Mouse (Mus musculus): ENCODE data around the gene Lrrc15.

Lrrc15 gene

DNA sequence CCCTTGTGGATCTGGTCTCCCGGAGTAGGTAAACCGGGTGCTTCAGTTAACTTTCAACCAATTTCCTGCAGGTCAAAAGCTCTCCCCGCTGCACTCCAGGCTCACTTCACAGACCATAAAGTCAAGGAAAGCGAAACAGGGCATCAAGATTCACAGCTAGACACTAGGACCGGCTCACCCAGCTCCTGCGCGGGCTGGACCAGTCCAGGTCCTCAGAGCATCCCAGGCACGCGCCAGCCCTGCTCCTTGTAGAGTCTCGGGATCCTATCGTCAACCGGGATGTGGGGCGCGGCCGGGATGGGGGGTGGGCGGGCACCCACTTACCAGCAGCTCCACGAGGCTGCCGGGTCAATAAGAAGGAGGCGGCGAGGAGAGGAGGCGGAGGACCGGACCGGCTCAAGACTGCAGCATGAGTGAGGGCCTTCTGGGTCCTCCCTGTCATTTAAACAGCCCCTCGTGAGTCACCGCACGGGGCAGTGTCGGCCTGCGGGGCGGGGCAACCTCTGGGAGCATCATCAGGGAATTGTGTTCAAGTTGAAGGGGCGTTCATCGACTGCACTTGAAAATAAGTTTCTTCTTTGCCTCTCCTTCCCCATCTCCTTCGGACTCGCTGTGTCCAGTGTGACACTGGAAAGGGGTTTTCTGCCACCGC is at the start of gene Lrrc15:
Gene Lrrc15, minus strand, starts transcription at position 413 of the 652 bp plus-strand sequence.
- DNase-seq (ENCODE audit: low spot score in 2 of 2) = no peak

DNA sequence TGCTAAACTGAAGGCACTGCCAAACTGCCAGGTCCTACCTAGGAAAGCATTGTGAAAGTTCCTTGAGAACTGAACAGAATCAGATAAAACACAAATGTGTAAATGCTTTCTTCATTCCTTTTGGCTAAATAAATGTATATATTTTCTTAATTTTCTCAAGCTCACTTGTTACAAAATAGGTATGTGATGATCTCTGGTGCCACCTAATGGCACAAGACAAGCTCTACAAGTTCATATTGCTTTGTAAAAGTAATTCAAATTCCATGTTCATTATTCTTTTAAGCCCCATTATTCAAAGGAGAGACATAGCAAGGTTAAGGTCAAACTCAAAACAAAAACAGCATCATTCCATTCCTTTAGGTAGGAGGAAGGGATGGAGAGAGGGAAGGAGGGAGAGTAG is 31.2 kb upstream of the Lrrc15 start:
- no peak for DNase-seq (ENCODE audit: low spot score in 2 of 2)

DNA sequence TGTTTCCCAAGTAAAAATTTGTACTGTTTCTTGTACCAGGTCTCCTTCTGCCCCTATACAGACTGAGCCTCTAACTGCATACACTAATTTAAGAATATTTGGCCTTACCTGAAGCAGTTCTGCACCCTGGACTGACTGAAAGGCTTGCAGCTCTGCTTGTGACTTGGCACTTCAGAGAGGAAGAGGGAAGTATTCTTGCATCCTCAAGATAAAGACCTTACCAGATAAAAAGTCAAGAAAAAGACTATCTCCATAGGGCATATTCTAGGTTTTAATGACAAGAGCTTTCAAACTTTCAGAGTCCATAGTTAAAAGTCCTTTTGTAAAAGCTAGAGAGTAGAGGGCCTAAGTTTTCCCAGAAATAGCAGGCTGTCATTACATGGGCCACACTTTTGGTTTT is 27.6 kb upstream of the Lrrc15 start, which contains the start of gene Gp5:
Gene Gp5, minus strand, starts transcription at position 133 of the 400 bp plus-strand sequence.
- no peak for DNase-seq (ENCODE audit: low spot score in 2 of 2)

DNA sequence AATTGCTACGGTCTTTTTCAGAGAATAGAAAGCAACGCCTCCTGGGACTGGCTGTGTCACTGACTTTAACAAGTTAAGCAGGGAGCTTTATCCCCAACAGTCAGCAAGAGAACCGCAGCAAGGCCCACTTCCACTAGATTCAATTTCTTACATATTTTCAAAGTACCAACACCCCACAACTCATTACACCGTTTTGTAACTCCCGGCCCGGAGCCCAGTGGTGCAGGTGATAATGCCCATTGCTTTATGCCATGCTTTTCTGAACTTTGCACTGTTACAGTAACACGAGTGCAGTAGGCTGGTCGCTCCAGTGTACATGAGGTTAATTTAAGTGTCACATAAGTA is 27.1 kb upstream of the Lrrc15 start:
- no peak for DNase-seq (ENCODE audit: low spot score in 2 of 2)

DNA sequence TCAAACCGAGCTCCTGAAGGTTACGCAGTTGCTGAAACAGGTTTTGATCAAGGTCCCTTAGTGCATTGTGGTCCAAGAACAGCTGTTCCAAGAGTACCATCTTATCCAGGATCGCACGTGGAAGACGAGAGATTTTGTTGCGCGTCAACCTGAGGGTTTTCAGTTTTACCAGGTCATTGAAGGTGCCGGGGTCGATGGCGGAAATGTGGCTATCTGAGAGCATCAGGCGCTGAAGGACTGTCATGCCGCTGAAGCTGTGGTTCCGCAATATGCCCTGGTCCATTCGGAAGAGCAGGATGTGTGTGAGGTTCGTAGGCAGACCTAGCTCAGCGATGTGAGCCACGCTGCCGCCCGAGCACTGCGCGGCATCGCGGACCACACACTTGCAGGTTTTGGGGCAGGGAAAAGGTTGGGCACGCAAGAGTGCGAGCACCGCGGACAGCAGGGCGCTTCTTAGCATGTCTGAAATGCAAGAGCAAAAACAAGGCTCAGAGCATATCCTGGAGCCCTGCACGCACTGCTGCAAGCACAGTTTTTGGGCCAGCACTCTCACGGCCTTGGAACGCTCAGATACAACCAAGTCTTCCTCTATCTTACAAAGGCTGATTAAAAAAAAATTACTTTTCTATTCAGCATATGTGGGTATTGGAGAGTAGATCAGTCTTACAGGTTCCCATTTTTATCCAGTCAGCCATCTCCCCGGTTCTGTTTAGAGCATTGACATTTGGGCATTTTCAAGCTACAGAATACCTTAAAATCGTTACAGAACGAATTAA is 26.5 kb upstream of the Lrrc15 start:
- no peak for DNase-seq (ENCODE audit: low spot score in 2 of 2)

DNA sequence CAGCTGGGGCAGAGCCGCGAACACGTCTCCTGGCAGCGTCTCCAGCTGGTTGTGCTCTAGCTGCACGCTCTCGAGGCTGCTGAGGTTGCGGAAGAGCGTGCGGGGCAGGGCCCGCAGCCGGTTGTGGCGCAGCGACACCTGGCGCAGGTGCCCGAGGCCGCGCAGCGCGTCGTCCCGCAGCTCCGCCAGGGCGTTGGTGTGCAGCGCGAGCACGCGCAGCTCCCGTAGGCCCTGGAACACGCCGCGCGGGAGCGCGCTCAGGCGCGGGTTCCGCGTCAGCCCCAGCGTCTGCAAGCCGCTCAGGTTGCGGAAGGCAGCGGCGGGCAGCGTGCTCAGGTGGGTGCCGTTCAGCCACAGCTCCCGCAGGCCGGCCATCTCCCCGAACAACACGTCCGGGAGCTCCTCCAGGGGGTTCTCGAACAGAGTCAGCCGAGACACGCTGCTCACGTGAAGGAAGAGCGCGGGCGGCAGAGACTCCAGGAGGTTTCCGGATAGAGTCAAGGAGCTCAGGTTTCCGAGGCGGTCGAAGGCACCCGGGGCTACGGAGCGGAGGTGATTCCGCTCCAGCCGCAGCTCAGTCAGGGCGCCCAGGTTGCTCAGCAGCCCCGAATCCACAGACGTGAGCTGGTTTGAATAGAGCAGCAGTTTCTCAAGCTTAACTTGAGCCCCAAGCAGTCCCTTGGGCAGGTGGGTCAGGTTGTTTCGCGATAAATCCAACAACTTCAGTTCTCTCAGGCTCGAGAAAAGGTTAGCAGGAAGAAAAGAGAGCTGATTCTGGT is 25.7 kb upstream of the Lrrc15 start:
- DNase-seq (ENCODE audit: low spot score in 2 of 2) = peak; percentile 26 to 54

DNA sequence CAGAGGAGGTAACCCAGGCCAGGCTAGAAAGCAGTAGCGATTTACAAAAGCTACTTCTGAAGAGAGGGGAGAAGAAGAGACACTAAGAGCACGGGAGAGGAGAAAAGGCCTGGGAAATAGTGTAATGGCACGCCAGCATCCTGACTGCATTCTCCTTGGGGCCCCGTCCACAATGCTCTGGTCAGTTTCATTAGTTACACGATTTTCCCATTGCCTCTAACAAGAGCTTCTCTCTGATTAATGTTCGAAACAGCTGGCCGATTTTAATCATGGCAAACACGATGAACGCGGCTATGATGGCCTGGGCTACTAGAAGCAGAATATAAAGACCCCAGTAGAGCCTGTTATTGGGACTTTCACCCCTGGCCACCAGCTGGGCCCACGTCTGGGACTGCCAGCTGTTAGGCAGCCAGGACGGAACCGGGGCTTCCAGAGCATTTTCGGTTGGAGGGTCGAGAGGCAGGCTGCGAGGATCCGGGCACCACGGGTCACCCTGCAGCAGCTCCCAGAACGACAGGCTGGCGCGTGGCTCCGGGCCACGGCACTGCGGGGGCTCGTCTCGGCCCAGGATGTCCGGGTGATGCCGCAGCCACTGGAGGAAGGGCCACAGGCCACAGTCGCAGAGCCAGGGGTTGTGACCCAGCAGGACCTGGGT is 25.0 kb upstream of the Lrrc15 start:
- no peak for DNase-seq (ENCODE audit: low spot score in 2 of 2)

DNA sequence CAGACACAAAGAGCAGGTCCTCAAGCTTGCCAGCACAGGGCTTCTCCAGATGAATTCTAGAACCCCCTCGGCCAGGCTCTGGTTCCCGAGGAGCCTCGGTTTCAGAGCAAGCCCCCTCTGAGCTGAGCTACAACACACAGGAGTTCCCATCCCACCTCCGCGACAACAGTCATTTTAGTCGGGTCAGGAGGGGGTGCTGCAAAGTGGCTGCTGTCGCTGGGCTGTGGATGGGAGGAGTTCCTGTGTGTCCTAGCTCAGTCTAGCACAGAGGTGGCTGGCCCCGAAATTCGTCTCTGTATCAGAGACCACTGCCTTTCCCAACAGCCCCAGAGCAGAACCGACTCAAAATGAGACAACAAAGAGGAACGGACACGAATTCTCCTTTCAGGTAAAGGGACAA is 24.2 kb upstream of the Lrrc15 start:
- no peak for DNase-seq (ENCODE audit: low spot score in 2 of 2)

DNA sequence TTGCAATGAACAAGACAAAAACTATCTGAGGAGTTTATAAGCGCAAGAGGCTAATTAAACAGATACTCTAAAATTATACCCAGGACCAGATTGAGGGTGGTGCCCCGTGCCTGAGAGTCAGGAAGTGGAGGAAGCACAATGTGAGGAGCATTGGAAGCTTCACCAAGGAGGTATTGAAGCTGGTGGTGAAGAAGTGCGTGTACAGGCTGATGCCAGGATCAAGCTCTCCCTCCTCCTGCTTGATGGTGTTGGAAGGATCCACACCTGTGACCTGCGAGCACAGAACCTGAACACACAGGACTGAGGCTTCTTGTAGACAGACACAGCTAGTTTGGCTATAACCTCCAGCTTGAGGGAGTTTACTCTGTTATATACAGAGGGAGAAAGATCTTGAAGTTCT is 23.0 kb upstream of the Lrrc15 start:
- no peak for DNase-seq (ENCODE audit: low spot score in 2 of 2)

DNA sequence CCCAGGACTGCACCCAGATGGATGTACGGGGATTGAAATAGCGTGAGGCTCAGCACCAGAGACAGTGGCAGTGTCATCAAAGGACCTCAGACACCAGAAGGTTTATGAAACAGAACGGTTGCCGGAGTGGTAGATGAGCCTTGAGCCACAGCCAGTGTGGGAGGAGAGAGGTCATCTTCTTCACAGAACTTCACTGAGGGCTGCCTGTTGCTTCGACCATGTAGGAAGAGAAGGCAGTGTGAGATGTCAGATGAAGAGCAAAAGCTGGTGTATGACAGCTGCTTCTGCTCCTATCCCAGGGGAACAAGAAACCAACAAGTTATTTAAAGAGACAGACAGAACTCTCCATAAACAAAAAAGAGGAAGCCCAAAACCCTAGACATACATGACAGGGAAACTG is 21.2 kb upstream of the Lrrc15 start:
- no peak for DNase-seq (ENCODE audit: low spot score in 2 of 2)

DNA sequence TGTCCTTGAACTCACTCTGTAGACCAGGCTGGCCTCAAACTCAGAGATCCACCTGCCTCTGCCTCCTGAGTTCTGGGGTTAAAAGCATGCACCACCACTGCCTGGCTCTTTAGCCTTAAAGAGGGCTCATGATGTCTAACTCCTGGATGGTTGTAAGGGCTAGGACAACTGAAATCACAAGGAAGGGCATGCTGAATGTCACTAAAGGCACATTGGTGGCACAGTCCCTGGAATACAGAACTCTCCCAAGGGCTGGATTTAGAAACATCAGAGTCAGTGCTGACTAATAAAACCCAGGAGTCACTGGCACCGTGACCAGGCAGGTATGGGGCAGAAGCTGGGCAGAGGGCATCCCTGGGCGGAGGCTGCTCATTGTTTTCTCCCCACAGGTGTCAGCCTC is 20.4 kb upstream of the Lrrc15 start:
- no peak for DNase-seq (ENCODE audit: low spot score in 2 of 2)

DNA sequence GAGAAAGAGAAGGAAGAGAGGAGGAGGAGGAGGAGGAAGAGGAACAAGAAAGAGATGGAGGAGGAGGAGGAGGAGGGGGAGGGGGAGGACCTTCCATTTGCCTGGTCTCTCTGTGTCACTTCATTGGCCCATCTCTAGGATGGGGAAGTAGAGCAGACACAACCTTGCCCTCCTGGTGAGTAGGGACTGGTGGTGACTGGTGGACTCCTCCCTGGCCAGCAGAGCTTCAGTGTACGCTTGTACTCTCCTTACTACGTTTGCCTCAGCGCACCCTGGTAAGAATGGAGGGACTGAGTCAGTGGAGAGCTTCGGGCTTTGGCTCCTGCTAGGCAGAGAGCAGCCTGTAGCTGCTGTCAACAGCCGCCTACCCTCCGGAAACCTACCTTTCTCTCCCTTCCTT is 19.6 kb upstream of the Lrrc15 start:
- no peak for DNase-seq (ENCODE audit: low spot score in 2 of 2)

DNA sequence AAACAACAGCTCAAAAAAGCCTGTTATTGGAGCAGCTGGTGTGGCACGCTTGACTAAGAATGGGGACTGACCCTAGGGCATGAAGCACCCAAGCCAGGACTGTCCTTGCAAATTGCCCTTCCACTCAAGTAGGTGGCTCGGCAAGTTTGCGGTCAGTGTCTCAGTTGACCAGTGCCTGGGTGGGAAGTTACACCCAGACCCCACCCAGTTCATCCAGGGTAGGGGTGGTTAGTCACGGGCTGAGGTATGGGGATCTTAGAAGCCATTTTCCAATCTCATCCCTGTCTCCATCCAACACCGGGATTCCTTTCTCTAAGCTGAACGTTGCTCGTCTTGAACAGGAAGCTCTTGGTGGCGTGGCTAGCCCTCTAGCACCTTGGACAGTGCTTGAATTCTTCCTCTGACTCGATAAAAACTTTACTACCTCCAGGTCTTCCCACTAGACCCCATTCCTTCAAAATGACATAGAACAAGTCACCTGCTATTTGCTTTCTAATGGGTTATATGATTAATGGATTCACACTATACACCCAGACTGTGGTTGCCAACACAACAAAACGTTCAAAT is 16.7 kb upstream of the Lrrc15 start:
- DNase-seq (ENCODE audit: low spot score in 2 of 2) = no peak

DNA sequence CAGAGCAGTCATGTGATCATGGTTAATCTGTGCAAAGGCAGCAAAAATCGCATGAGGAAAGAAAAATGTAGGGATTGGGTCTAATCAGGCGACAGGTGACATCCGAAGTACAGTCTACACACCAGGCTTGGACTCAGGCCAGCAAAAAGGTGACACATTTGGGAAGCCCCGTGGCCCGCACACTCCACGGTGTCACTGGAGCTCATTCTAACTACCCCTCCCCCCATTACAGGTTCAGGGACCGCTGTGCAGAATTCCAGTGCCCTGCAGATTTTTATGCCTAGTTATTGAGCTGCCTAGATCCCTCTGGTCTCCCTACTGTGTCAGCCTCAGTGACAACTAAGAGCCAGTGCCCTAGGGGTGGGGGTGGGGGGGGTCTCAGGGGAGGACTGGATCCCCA is 14.4 kb upstream of the Lrrc15 start:
- DNase-seq (ENCODE audit: low spot score in 2 of 2) = no peak

DNA sequence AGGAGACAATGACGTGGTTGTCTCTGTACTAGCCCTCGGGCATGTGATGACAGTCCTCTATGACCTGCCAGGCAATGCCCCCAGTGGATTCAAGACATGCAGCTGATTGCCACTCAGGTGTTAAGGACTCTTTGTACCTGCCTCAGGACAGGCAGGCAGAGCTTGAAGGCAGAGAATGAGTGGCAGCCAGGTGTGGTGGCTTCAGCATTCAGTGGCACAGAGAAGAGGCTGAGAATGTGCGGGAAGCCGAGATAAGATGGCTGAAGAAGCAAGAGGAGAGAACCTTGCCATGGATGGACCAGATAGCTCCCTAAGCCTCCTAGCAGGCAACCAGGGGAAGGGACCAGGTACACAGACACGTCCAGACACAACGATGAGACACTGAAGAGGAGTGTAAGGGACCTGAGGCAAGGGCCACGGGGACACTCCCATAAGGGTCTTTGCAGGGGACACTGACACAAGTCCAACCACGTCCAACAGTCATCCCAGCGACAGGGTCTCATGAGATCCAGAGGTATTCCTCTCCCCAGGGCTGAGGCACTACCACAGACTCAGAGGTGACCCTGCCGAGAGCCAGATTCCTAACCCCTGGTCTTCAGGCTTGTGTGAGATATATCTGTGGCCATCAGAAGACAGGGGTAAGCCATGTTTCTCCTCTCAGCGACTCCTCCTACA is 13.7 kb upstream of the Lrrc15 start:
- DNase-seq (ENCODE audit: low spot score in 2 of 2) = no peak

DNA sequence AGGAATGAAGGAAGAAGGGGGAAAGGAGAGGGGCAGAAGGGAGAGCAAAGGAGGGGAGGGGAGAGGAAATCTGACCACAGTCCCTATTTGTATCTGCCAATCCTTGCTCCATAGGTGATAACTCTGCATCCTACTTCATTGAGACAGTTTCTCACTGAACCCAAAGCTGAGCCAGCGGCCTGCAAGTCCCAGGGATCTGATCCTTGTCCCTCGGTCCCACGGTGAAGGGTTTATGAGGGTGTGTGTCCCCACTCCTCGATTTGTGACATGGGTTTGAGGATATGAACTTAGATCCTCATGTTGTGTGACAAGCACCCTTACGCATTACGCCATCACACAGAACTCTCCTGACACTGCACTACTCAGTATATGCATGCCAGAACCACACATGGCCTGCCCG is 12.1 kb upstream of the Lrrc15 start:
- DNase-seq (ENCODE audit: low spot score in 2 of 2) = no peak

DNA sequence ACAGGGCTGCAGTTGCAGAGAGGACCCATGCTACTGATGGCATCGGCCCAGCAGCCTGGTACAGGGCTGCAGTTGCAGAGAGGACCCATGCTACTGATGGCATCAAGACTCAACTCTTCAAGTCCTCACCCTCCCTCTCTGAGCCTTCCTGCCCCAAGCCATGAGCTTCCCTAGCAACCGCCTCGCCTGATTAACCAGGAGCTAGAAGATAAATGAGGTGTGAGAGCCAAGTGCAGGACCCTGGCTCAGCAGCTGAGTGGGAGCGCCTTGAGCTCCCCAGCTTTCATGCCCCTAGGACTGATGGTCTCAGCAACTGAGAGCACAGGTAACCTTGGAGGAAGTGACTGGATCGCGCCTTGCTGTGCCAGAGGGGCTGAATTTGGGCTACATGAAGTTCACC is 7.4 kb upstream of the Lrrc15 start:
- no peak for DNase-seq (ENCODE audit: low spot score in 2 of 2)

DNA sequence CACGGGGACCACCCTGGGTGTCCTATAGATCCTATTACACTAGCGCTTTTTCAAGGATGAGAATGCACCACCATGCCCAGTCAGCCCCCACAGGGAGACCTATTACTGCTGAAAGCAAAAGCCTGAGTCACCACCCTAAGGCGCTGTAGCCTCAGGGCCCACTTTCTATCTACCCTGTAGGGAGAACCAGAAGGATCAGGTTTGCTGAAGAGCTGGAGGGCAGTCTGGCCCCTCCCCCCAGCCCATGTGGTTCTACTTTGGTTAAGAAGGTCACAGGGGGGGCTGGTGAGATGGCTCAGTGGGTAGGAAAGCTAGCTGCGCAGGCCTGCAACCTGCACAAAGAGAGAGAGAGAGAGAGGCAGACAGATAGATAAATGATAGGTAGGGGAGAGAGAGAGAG is 2.6 kb upstream of the Lrrc15 start:
- no peak for DNase-seq (ENCODE audit: low spot score in 2 of 2)

DNA sequence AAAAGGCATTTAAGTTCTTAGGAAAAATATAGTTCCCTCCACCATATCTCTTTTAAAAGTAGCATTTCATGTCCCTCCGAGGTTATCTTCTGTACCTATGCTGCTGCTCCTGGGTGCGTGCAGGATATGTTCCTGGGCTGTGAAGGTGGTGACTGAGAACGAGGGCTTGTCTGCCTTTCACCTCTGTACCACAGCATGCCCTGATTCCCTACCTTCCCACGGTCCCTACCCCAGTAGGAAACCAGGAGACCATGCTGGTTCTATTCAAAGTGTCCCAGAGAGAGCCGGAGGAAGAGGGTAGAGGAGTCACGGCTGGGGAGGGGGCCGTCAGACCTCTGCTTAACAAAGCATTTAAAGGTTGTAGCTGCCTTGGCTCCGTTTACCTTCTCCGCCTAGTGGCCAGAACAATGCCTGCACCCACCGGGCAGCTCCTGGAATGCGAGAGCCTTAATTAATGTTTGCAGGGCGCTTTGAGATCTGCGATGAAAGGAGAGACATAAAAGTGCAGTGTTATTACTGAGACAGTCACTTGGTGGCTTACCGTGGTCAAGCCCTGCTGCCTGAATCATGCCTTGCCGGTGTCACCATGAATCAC is 784 bp upstream of the Lrrc15 start:
- DNase-seq (ENCODE audit: low spot score in 2 of 2) = no peak

DNA sequence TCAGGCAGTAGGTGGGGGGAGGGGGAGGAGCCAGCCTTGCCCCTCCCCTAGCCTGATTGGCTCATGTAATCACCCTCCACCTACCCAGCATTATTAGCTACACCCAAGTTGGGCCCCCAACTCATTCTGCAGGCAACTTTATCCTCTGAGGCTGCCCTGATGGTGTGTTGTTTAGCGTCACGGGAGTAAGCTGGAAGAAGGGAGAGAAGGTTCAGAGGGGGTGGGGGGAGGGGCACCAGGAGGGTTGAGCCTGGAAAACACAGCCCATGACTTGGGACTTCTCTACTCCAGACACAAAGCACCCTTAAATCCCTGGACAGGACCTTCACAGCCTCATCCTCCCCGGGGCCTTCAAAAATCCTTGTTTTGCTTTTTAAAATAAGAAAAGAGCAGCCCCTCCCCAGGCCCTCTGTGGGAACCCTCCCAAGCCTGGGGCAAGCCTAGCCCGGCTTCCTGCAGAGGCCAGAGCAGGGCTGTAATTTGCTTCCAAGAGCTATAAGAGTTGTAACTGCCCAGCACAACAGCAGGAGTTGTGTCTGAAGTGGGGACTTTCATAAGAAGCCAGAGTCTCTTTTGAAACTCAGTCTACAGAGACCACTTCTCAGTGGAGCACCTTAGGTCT is 2.3 kb downstream of the Lrrc15 start:
- DNase-seq (ENCODE audit: low spot score in 2 of 2) = no peak

DNA sequence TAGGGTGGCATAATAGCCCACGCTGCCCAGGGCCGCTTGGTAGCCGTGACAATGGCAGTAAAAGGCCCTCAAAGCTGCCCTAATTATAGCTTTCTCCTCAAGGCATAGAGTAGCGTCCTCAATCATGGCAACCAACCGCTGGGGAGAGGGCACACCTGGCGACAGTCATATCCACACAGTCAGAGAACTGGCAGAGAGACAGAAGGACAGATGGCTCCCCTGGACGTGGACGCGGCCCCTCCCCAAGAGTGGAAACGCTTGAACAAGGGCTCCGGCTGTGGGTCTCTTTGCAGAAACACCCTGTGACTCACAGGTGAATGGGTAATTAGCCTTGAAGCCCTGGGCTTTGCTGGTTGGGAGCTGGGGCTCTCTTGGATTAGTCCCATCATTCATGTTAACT is 4.7 kb downstream of the Lrrc15 start:
- DNase-seq (ENCODE audit: low spot score in 2 of 2) = no peak
